Mouse (Mus musculus): ENCODE measurements around the gene Scarb1. TPM values are rescaled to one million over a fixed set of nuclear protein-coding genes. Genes with fewer than 3 reads are reported as not detected.
"Not testable (repeated sequence)": the region's sequence is repeated elsewhere in the genome, so short reads cannot be mapped to it uniquely, and the experiment has no call there.

Gene Scarb1
- total RNA-seq (2014; rRNA removed): 60.2 and 74.0 TPM in 2 replicates
- polyA plus RNA-seq (2015; fragmentation: Nextera tagmentation; extraction: Ambion mirVana): 57.7 and 57.9 TPM in 2 replicates

GRCm38 (mm10) chr5:125340547-125341262 is at the start of gene Scarb1:
Scarb1 (minus strand) TSS chr5:125341094.
- Histone ChIP-seq H3K27me3 (ENCODE audit: insufficient read depth, low read length) (no peaks in the 10 kb centered on the region), H3K27ac (ENCODE audit: low read depth, low read length) (peak within 1 kb of the TSS; percentile 62), H3K9me3 (ENCODE audit: low read length) (no peaks in the 10 kb centered on the region), H3K36me3 (ENCODE audit: insufficient read depth, low read length) (no peaks in the 10 kb centered on the region), H3K9ac (replicated peaks; ENCODE audit: low read length, poor library complexity, severe bottlenecking) (peak within 1 kb of the TSS; percentile 83), H3K4me2 (ENCODE audit: low read depth, low read length, poor library complexity, severe bottlenecking) (peak within 1 kb of the TSS; percentile 91), H3K4me3 (ENCODE audit: low read depth, low read length) (peak within 1 kb of the TSS; percentile 85), H3K4me1 (ENCODE audit: insufficient read depth, low read length) (peaks cover 12% of the 10 kb centered on the region; the same call in 1 of the 2 replicates)
- DNase-seq (ENCODE audit: low spot score) (peak; percentile 85), ATAC-seq (ENCODE audit: low FRiP score) (peak; percentile 79)
- 0% methylated on average over 40 of the region's 42 CpGs for WGBS
- no peak; the same call in 1 of the 2 replicates for TF ChIP-seq CTCF (IDR thresholded peaks at IDR 0.05)

GRCm38 (mm10) chr5:125389579-125390441 is 48.9 kb upstream of the Scarb1 start, which contains the start of gene Ubc:
Ubc (minus strand) TSS chr5:125390202.
- ATAC-seq (ENCODE audit: low FRiP score) (peak; percentile 71), DNase-seq (ENCODE audit: low spot score) (peak; percentile 93)
- H3K4me3 ChIP-seq (ENCODE audit: low read depth, low read length): peak within 1 kb of the TSS; percentile 100
- H3K27me3 ChIP-seq (ENCODE audit: insufficient read depth, low read length): no peaks in the 10 kb centered on the region
- WGBS: under 1% methylated on average over 66 of the region's 69 CpGs
- peaks cover 20% of the 10 kb centered on the region for H3K4me1 ChIP-seq (ENCODE audit: insufficient read depth, low read length)
- H3K27ac ChIP-seq (ENCODE audit: low read depth, low read length): peak within 1 kb of the TSS; percentile 99
- no peak for TF ChIP-seq CTCF (IDR thresholded peaks at IDR 0.05)
- H3K36me3 ChIP-seq (ENCODE audit: insufficient read depth, low read length): peaks cover 6% of the 10 kb centered on the region
- H3K9me3 ChIP-seq (ENCODE audit: low read length): no peaks in the 10 kb centered on the region
- peak within 1 kb of the TSS; percentile 97 for H3K4me2 ChIP-seq (ENCODE audit: low read depth, low read length, poor library complexity, severe bottlenecking)
- H3K9ac ChIP-seq (replicated peaks; ENCODE audit: low read length, poor library complexity, severe bottlenecking): peak within 1 kb of the TSS; percentile 97

- under 1% methylated on average over 41 of the region's 41 CpGs for WGBS
- H3K36me3 ChIP-seq (ENCODE audit: insufficient read depth, low read length): peaks cover 6% of the 10 kb centered on the region
- peak within 1 kb of the TSS; percentile 97 for H3K4me2 ChIP-seq (ENCODE audit: low read depth, low read length, poor library complexity, severe bottlenecking)
- peaks cover 19% of the 10 kb centered on the region for H3K4me1 ChIP-seq (ENCODE audit: insufficient read depth, low read length)
- peak within 1 kb of the TSS; percentile 100 for H3K4me3 ChIP-seq (ENCODE audit: low read depth, low read length)
- H3K27ac ChIP-seq (ENCODE audit: low read depth, low read length): peak within 1 kb of the TSS; percentile 99
- ATAC-seq (ENCODE audit: low FRiP score) (peak; percentile 45), DNase-seq (ENCODE audit: low spot score) (peak; percentile 76)
- TF ChIP-seq CTCF (IDR thresholded peaks at IDR 0.05): no peak
- H3K27me3 ChIP-seq (ENCODE audit: insufficient read depth, low read length): no peaks in the 10 kb centered on the region
- H3K9me3 ChIP-seq (ENCODE audit: low read length): no peaks in the 10 kb centered on the region
- peak within 1 kb of the TSS; percentile 97 for H3K9ac ChIP-seq (replicated peaks; ENCODE audit: low read length, poor library complexity, severe bottlenecking)
Observed at GRCm38 (mm10) chr5:125389131-125389578, 48.3 kb upstream of the Scarb1 start, which contains the start of gene Gm10382. Gm10382 (plus strand) TSS chr5:125389322.

- peaks cover 14% of the 10 kb centered on the region for H3K4me1 ChIP-seq (ENCODE audit: insufficient read depth, low read length)
- H3K27me3 ChIP-seq (ENCODE audit: insufficient read depth, low read length): no peaks in the 10 kb centered on the region
- peak overlapping the region; percentile 97 for H3K9ac ChIP-seq (replicated peaks; ENCODE audit: low read length, poor library complexity, severe bottlenecking)
- H3K27ac ChIP-seq (ENCODE audit: low read depth, low read length): peak overlapping the region; percentile 99
- peak overlapping the region; percentile 97 for H3K4me2 ChIP-seq (ENCODE audit: low read depth, low read length, poor library complexity, severe bottlenecking)
- H3K9me3 ChIP-seq (ENCODE audit: low read length): no peaks in the 10 kb centered on the region
- WGBS: 25% methylated on average over 13 of the region's 13 CpGs
- H3K36me3 ChIP-seq (ENCODE audit: insufficient read depth, low read length): peaks cover 6% of the 10 kb centered on the region
- DNase-seq (ENCODE audit: low spot score): no peak
- no peak for ATAC-seq (ENCODE audit: low FRiP score)
- TF ChIP-seq CTCF (IDR thresholded peaks at IDR 0.05): no peak
- H3K4me3 ChIP-seq (ENCODE audit: low read depth, low read length): peak overlapping the region; percentile 100
Observed at GRCm38 (mm10) chr5:125388358-125389092, 47.6 kb upstream of the Scarb1 start.

- H3K4me1 ChIP-seq (ENCODE audit: insufficient read depth, low read length); H3K9me3 ChIP-seq (ENCODE audit: low read length); H3K4me3 ChIP-seq (ENCODE audit: low read depth, low read length); H3K27ac ChIP-seq (ENCODE audit: low read depth, low read length); ATAC-seq (ENCODE audit: low FRiP score); H3K9ac ChIP-seq (replicated peaks; ENCODE audit: low read length, poor library complexity, severe bottlenecking); H3K27me3 ChIP-seq (ENCODE audit: insufficient read depth, low read length); H3K4me2 ChIP-seq (ENCODE audit: low read depth, low read length, poor library complexity, severe bottlenecking); H3K36me3 ChIP-seq (ENCODE audit: insufficient read depth, low read length); DNase-seq (ENCODE audit: low spot score): not testable (repeated sequence)
- 84% methylated on average over 4 of the region's 6 CpGs for WGBS
Observed at GRCm38 (mm10) chr5:125387295-125387694, 46.4 kb upstream of the Scarb1 start.

Measured in midbrain, postnatal 0 days (tissue).